Mouse (Mus musculus) bone marrow, adult 2 months (tissue): ENCODE data around the gene S1pr1. TPM values are rescaled to one million over a fixed set of nuclear protein-coding genes. Genes with fewer than 3 reads are reported as not detected.

Source experiments
- H3K27ac ChIP-seq: fragments of 200-500 bp; 2 replicates; pipeline ENCODE4 v1.5.1; 2012; ENCODE audit warnings: low read depth, mild to moderate bottlenecking, control low read depth, inconsistent platforms, low read length; ENCODE audit not compliant: control insufficient read depth, poor library complexity, insufficient read depth
- H3K4me1 ChIP-seq: fragments of 200-500 bp; 2 replicates; pipeline ENCODE4 v1.6.1; 2011; ENCODE audit warnings: low read length; ENCODE audit not compliant: control insufficient read depth, insufficient read depth
- H3K4me3 ChIP-seq: fragments of 200-500 bp; replicated peaks from 2 replicates; pipeline ENCODE3; 2011; ENCODE audit warnings: mild to moderate bottlenecking, low read depth, low read length, control low read depth; ENCODE audit not compliant: control insufficient read depth
- CTCF ChIP-seq: fragments of 200-500 bp; IDR thresholded peaks from 2 replicates; pipeline ENCODE4 v1.5.1; 2011; ENCODE audit warnings: low read length, control low read depth; ENCODE audit not compliant: control insufficient read depth, insufficient read depth
- POLR2A ChIP-seq: fragments of 200-500 bp; IDR thresholded peaks from 2 replicates; pipeline ENCODE4 v1.6.1; 2011; ENCODE audit warnings: low read depth, mild to moderate bottlenecking, control low read depth, low read length, borderline replicate concordance; ENCODE audit not compliant: control insufficient read depth
- WGBS: fragments of 180-500 bp; shearing (Covaris S2); methylation state at CpG from one replicate; pipeline ENCODE4 v1.1.7; 2018; 5-methylcytosine and 5-hydroxymethylcytosine counted together
- polyA plus RNA-seq: library from polyadenylated mRNA; stranded (reverse); fragments of >200 nt; gene quantifications from 2 replicates; pipeline ENCODE4 v1.2.4, GENCODE M21; 2011; ENCODE audit warnings: low replicate concordance; ENCODE audit not compliant: missing spikeins, insufficient read depth, insufficient read length

Gene S1pr1
- polyA plus RNA-seq, 1 experiment = 6.1 TPM

GRCm38 (mm10) chr3:115746511-115746910 is 31.6 kb upstream of the S1pr1 start:
- Histone ChIP-seq H3K4me3 (no peak overlapping the region), H3K27ac (no peak overlapping the region), H3K4me1 (no peaks in the 10 kb centered on the region)
- TF ChIP-seq CTCF (no peak), POLR2A (no peak)
- 81% methylated on average over 8 of the region's 8 CpGs for WGBS

- Histone ChIP-seq H3K4me1 (no peaks in the 10 kb centered on the region), H3K27ac (no peak overlapping the region), H3K4me3 (no peak overlapping the region)
- TF ChIP-seq POLR2A = no peak
- 65% methylated on average over 11 of the region's 11 CpGs for WGBS
Measured at GRCm38 (mm10) chr3:115745088-115745487, 30.2 kb upstream of the S1pr1 start.

GRCm38 (mm10) chr3:115738524-115738923 is 23.7 kb upstream of the S1pr1 start:
- TF ChIP-seq CTCF (no peak), POLR2A (no peak)
- no peaks in the 10 kb centered on the region for H3K4me1 ChIP-seq
- H3K4me3 ChIP-seq = no peak overlapping the region
- 78% methylated on average over 2 of the region's 2 CpGs for WGBS
- H3K27ac ChIP-seq = no peak overlapping the region

GRCm38 (mm10) chr3:115737785-115738318 is 23.0 kb upstream of the S1pr1 start:
- TF ChIP-seq CTCF (no peak), POLR2A (no peak)
- no peak overlapping the region for H3K4me3 ChIP-seq
- WGBS = 82% methylated on average over 11 of the region's 11 CpGs
- H3K27ac ChIP-seq = no peak overlapping the region
- no peaks in the 10 kb centered on the region for H3K4me1 ChIP-seq

GRCm38 (mm10) chr3:115735540-115735939 is 20.7 kb upstream of the S1pr1 start:
- no peak overlapping the region for H3K27ac ChIP-seq
- WGBS = 73% methylated on average over 3 of the region's 3 CpGs
- TF ChIP-seq CTCF (no peak), POLR2A (no peak)
- H3K4me1 ChIP-seq = no peaks in the 10 kb centered on the region
- no peak overlapping the region for H3K4me3 ChIP-seq

GRCm38 (mm10) chr3:115734841-115735240 is 20.0 kb upstream of the S1pr1 start:
- WGBS = 48% methylated on average over 3 of the region's 3 CpGs
- TF ChIP-seq POLR2A = no peak
- no peak for TF ChIP-seq CTCF
- Histone ChIP-seq H3K4me1 (no peaks in the 10 kb centered on the region), H3K4me3 (no peak overlapping the region), H3K27ac (no peak overlapping the region)

GRCm38 (mm10) chr3:115730336-115730735 is 15.5 kb upstream of the S1pr1 start:
- TF ChIP-seq POLR2A (no peak), CTCF (no peak)
- Histone ChIP-seq H3K4me1 (no peaks in the 10 kb centered on the region), H3K27ac (no peak overlapping the region), H3K4me3 (no peak overlapping the region)
- 84% methylated on average over 7 of the region's 7 CpGs for WGBS

GRCm38 (mm10) chr3:115729187-115729586 is 14.3 kb upstream of the S1pr1 start:
- no peak for TF ChIP-seq CTCF
- no peak for TF ChIP-seq POLR2A
- H3K4me1 ChIP-seq = no peaks in the 10 kb centered on the region
- no peak overlapping the region for H3K27ac ChIP-seq
- H3K4me3 ChIP-seq = no peak overlapping the region
- WGBS = 40% methylated on average over 7 of the region's 7 CpGs

- H3K4me3 ChIP-seq = no peak overlapping the region
- TF ChIP-seq CTCF (no peak), POLR2A (no peak)
- 78% methylated on average over 3 of the region's 3 CpGs for WGBS
- no peak overlapping the region for H3K27ac ChIP-seq
- no peaks in the 10 kb centered on the region for H3K4me1 ChIP-seq
Measured at GRCm38 (mm10) chr3:115728211-115728610, 13.3 kb upstream of the S1pr1 start.
